16 mouse cellular contexts compared by ENCODE assay signal in the genomic region with DNA sequence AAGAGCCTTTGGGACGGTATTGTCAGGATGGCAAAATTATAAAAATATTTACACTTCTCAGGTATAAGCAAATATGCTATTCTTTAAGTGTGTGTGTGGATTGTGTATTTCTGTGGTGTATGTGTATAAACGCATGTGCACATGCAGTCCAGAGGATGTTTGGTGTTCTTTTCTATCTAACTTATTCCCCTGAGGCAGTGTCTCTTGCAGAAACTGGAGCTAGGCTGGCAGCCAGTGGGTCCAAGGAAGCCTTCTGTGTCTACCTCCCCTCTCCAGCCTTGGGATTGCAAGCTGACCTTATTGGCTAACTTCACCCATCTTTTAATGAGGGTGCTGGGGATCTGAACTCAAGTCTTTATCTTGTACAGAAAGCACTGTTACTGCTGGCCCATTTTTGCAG.
"Had no signal": no experiment of that assay in that cellular context is flagged by ENCODE, and none has a peak within 500 bp of the region (broad histone marks: within the 10 kb centered on the region; RNA-seq: fewer than 3 reads in every experiment).

No protein-coding gene starts in this region.

- H3K4me2 ChIP-seq: neural tube, embryonic 13.5 days; neural tube, embryonic 15.5 days; stomach, embryonic 15.5 days had no signal

- H3K27me3 ChIP-seq: neural tube, embryonic 13.5 days; neural tube, embryonic 15.5 days; stomach, embryonic 15.5 days had no signal

- DNase-seq: retina, postnatal 1 day; right cerebral cortex, adult 18-20 months; right cerebral cortex, postnatal 14 days; right cerebral cortex, postnatal 25 days; right cerebral cortex, postnatal 4 days; spleen, adult 18-20 months; thymus, adult 18-20 months; thymus, adult 2 months; thymus, postnatal 14 days; thymus, postnatal 25 days; thymus, postnatal 36 days; thymus, postnatal 4 days had no signal

- H3K9ac ChIP-seq: neural tube, embryonic 13.5 days; neural tube, embryonic 15.5 days; stomach, embryonic 15.5 days had no signal

- H3K4me3 ChIP-seq: neural tube, embryonic 13.5 days; neural tube, embryonic 15.5 days; stomach, embryonic 15.5 days had no signal

- H3K36me3 ChIP-seq: neural tube, embryonic 13.5 days; neural tube, embryonic 15.5 days; stomach, embryonic 15.5 days had no signal

- H3K27ac ChIP-seq: neural tube, embryonic 13.5 days; neural tube, embryonic 15.5 days; stomach, embryonic 15.5 days; stomach, postnatal 0 days had no signal

- H3K9me3 ChIP-seq: neural tube, embryonic 13.5 days; neural tube, embryonic 15.5 days; stomach, embryonic 15.5 days had no signal
